Mouse (Mus musculus): ENCODE data around the gene Sox5. TPM values are rescaled to one million over a fixed set of nuclear protein-coding genes. Genes with fewer than 3 reads are reported as not detected.
A peak's percentile ranks its signal among the peaks of the same experiment; 100 is the strongest.

The Sox5 gene
- under 1 TPM; 0.89 to 0.99 TPM for total RNA-seq (2021)
- long read RNA-seq, experiment 1 = 0 reads
- long read RNA-seq, experiment 2 = 0 reads

- peak within 1 kb of the TSS; percentile 74 for H3K27ac ChIP-seq
- intact Hi-C loops (cut with DNase I) = no loop called here
- no peak for TF ChIP-seq CTCF (IDR thresholded peaks at IDR 0.05)
These were observed at the start of gene Sox5 for GRCm38 (mm10) chr6:144781431-144782030. Gene Sox5, minus strand, starts transcription at chr6:144781977.

GRCm38 (mm10) chr6:144825018-144825602 lies 43.3 kb upstream of the Sox5 start:
- no peak for TF ChIP-seq CTCF (IDR thresholded peaks at IDR 0.05)
- intact Hi-C loops (cut with DNase I) = no loop called here
- Histone ChIP-seq H3K4me3 (no peak overlapping the region), H3K27ac (no peak overlapping the region)
- DNase-seq = no peak

More at GRCm38 (mm10) chr6:144781431-144782030, at the start of gene Sox5:
- H3K4me3 ChIP-seq = peak within 1 kb of the TSS; percentile 77
- DNase-seq = peak; percentile 62

GRCm38 (mm10) chr6:144824153-144824552 lies 42.4 kb upstream of the Sox5 start:
- no peak overlapping the region for H3K4me3 ChIP-seq
- intact Hi-C loops (cut with DNase I) = no loop called here
- TF ChIP-seq CTCF (IDR thresholded peaks at IDR 0.05) = no peak
- no peak for DNase-seq
- H3K27ac ChIP-seq = no peak overlapping the region

DNA sequence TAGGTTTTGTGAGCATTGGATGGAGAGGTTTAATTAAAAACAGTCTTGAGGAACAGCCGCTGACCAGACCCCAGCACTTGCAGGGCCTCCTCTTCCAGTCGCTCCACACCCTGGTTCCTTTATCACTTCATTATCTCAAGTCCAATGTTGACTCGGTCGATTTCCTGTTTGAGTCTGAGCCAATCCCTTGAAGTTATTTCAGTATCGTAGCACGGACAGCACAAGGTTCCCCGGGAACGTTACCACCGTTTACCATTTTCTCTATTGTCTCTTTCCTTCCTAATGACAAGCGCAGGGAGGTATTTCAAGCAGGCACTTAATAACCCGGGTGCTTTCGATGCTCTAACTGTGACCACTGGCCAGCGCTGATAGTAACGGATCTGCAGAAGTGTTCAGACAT lies 40.8 kb upstream of the Sox5 start:
- DNase-seq = no peak
- Histone ChIP-seq H3K4me3 (peak overlapping the region; percentile 15; the same call in 1 of the 2 replicates), H3K27ac (no peak overlapping the region)
- no peak for TF ChIP-seq CTCF (IDR thresholded peaks at IDR 0.05)
- intact Hi-C loops (cut with DNase I) = no loop called here

DNA sequence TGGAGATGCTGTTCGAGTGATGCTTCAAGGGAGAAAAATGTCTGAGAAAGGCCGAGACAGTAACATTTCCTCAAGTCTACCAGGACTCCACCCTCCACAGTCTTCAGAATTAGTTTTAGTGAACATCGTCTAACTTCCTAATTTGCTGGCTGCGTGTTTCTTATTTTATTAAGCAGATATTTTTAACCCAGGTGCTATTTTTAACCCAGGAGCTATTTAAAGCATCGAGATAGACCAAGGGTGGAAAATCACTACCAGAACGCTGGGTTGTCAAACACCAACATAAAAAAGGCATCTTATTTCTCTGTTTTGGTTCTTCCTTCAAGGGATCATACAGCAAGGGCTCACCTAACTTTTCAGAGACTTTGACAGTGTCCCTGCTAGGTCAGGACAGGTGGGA lies 39.2 kb upstream of the Sox5 start:
- intact Hi-C loops (cut with DNase I) = no loop called here
- Histone ChIP-seq H3K27ac (no peak overlapping the region), H3K4me3 (no peak overlapping the region)
- no peak for TF ChIP-seq CTCF (IDR thresholded peaks at IDR 0.05)
- no peak for DNase-seq

GRCm38 (mm10) chr6:144818016-144818415 lies 36.2 kb upstream of the Sox5 start:
- Histone ChIP-seq H3K27ac (no peak overlapping the region), H3K4me3 (no peak overlapping the region)
- intact Hi-C loops (cut with DNase I) = loop anchor here (10.0 kb wide), 1 partner anchor 173 kb away; no protein-coding TSS in a partner anchor
- TF ChIP-seq CTCF (IDR thresholded peaks at IDR 0.05) = no peak
- DNase-seq = no peak

GRCm38 (mm10) chr6:144817329-144817932 lies 35.7 kb upstream of the Sox5 start:
- TF ChIP-seq CTCF (IDR thresholded peaks at IDR 0.05) = no peak
- no peak for DNase-seq
- Histone ChIP-seq H3K4me3 (no peak overlapping the region), H3K27ac (no peak overlapping the region)
- intact Hi-C loops (cut with DNase I) = loop anchor here (10.0 kb wide), 1 partner anchor 173 kb away; no protein-coding TSS in a partner anchor

- Histone ChIP-seq H3K27ac (no peak overlapping the region), H3K4me3 (no peak overlapping the region)
- no peak for TF ChIP-seq CTCF (IDR thresholded peaks at IDR 0.05)
- DNase-seq = no peak
- intact Hi-C loops (cut with DNase I) = loop anchor here (10.0 kb wide), 1 partner anchor 171 kb away; no protein-coding TSS in a partner anchor
These were observed 33.8 kb upstream of the Sox5 start for GRCm38 (mm10) chr6:144815542-144815941.

DNA sequence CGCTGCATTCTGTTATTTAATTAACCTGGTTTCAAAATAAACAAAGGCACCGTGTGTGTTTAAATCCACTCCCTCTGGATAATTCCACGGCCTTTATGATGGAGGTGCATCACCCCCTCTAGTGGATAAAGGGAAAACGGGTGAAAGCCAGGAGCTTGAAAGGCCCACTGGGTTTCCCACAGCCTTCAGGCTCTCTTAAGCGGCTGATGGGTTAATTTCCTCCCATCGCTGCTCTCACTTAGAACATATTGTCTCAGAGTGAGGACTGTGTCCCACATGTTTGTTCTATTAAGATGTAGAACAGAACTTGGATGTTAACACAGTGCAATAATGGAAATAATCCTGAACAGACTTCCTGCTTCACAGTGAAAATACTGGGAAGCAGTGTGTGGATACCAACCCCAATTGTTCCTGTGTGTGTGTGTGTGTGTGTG lies 33.2 kb upstream of the Sox5 start:
- Histone ChIP-seq H3K27ac (no peak overlapping the region), H3K4me3 (no peak overlapping the region)
- peak; percentile 21 for DNase-seq
- intact Hi-C loops (cut with DNase I) = loop anchor here (10.0 kb wide), 1 partner anchor 170 kb away; no protein-coding TSS in a partner anchor
- peak; percentile 64 for TF ChIP-seq CTCF (IDR thresholded peaks at IDR 0.05)

DNA sequence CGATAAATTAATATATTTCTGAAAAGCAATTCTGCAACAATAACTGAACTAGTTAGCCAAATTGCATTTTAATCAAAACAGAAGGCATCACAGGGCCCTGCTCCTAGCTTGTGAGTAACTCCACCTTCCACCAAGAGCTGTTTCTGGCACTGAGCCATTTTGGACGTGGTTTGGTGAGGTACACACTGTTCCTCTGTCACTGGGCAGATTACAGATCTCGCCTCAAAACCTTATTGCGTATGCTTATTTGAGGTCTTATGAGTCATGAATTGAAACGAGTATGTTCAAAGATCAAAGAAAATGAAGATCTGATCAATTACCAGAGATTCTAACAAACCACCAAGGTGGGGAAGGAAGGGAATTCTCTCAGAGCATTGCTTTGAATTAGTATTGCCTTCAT lies 22.5 kb upstream of the Sox5 start:
- H3K27ac ChIP-seq = no peak overlapping the region
- no peak for DNase-seq
- no peak overlapping the region for H3K4me3 ChIP-seq
- no peak for TF ChIP-seq CTCF (IDR thresholded peaks at IDR 0.05)
- intact Hi-C loops (cut with DNase I) = no loop called here

- Histone ChIP-seq H3K4me3 (no peak overlapping the region), H3K27ac (no peak overlapping the region)
- no peak for DNase-seq
- intact Hi-C loops (cut with DNase I) = no loop called here
- no peak for TF ChIP-seq CTCF (IDR thresholded peaks at IDR 0.05)
These were observed 21.3 kb upstream of the Sox5 start for GRCm38 (mm10) chr6:144803063-144803462.

GRCm38 (mm10) chr6:144794356-144794755 lies 12.6 kb upstream of the Sox5 start:
- Histone ChIP-seq H3K27ac (no peak overlapping the region), H3K4me3 (no peak overlapping the region)
- no peak for TF ChIP-seq CTCF (IDR thresholded peaks at IDR 0.05)
- intact Hi-C loops (cut with DNase I) = no loop called here
- no peak for DNase-seq

- no peak overlapping the region for H3K4me3 ChIP-seq
- intact Hi-C loops (cut with DNase I) = no loop called here
- DNase-seq = no peak
- H3K27ac ChIP-seq = no peak overlapping the region
- no peak for TF ChIP-seq CTCF (IDR thresholded peaks at IDR 0.05)
These were observed 11.1 kb upstream of the Sox5 start for GRCm38 (mm10) chr6:144792871-144793270.
